8 mouse cellular contexts compared by ENCODE assay signal in the genomic region with DNA sequence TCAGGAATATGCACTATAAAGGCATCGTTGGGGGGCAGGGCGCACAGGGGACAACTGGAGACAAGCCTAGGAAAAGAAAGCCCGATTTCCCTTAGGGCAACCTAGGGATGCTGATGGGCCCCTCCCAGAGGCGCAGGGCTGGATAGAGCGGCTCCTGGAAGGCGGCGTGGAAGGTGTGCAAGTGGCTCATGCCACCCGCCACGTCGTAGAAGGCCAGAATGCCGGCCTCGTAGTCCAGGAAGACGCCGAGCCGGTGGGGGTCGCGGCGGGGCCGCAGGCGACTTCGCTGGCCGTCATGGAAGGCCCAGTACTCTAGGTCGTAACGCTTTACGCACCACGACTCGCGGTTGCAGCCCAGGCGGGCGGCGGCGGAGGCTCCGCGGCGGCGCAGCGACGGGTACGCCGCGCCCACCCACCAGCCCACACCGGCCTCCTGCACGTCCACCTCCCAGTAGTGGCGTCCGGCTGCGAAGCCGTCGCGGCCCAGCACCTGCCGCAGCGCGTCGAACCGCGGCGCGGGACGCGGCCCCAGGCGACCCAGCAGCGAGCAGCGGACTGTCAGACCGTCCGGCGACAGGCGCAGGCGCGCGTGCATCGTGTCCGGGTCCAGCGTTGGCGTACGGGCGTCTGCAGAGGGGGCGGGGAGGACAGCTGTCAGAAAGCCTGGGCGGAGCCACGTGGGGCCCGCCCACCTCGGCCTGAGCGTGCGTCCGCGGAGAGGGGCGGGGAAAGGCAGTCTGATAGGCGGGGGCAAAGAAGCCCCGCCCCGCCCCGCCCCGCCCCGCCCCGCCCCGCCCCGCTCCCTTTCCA. TPM values are rescaled to one million over a fixed set of nuclear protein-coding genes. Genes with fewer than 3 reads are reported as not detected.
DNase-seq lines count a peak whose midpoint lies in the region; ATAC-seq lines count a peak whose summit lies in the region.

No protein-coding gene starts in this region.

- peak; percentile 93 for ATAC-seq in megakaryocyte progenitor cell, adult 5-6 weeks (replicated peaks; ENCODE audit: poor library complexity)

- DNase-seq in adrenal gland, adult 18-20 months (ENCODE audit: low spot score in 2 of 2): peak; percentile 97
- DNase-seq in embryo, embryonic 10.5 days (ENCODE audit: low spot score): peak; percentile 96
- DNase-seq in gastrocnemius, postnatal 10 days: peak; percentile 96
- DNase-seq in induced T-regulatory cell, adult 2 months (ENCODE audit: low read depth): peak; percentile 95
- peak; percentile 83 to 93 for DNase-seq in left cerebral cortex, adult 9 months (ENCODE audit: low spot score in 2 of 2)
- DNase-seq in right cerebral cortex, postnatal 10 days (ENCODE audit: low spot score in 2 of 2): peak; percentile 97
- peak; percentile 97 for DNase-seq in urinary bladder, postnatal 14 days (ENCODE audit: low spot score)

RNA-seq across cellular contexts. Expression of gene Nans, which starts 18.0 kb away (rescaled TPM):
- total RNA-seq in adrenal gland, adult 18-20 months (2021): 10 to 100 TPM; 29.9 to 35.4 TPM
- total RNA-seq in gastrocnemius, postnatal 10 days (2021): 10 to 100 TPM; 34.7 to 38.0 TPM
- total RNA-seq in megakaryocyte progenitor cell, adult 5-6 weeks (2015): 71.5 and 73.9 TPM in 2 replicates
- total RNA-seq in megakaryocyte progenitor cell, adult 5-6 weeks (2017): 83.3 and 84.5 TPM in 2 replicates

RNA-seq across cellular contexts. Expression of gene Trim14, which starts 28.9 kb away (rescaled TPM):
- 1 to 10 TPM; 4.7 to 5.0 TPM for total RNA-seq in adrenal gland, adult 18-20 months (2021)
- under 1 TPM; 0.63 to 0.93 TPM for total RNA-seq in gastrocnemius, postnatal 10 days (2021)
- 11.5 and 11.7 TPM in 2 replicates for total RNA-seq in megakaryocyte progenitor cell, adult 5-6 weeks (2015)
- total RNA-seq in megakaryocyte progenitor cell, adult 5-6 weeks (2017): 16.5 and 25.2 TPM in 2 replicates

RNA-seq across cellular contexts. Expression of gene Anp32b, which starts 56.3 kb away (rescaled TPM):
- 100 to 1,000 TPM in 1 of 2 experiments, 10 to 100 TPM in 1; 90.3 to 111 TPM for total RNA-seq in adrenal gland, adult 18-20 months (2021)
- total RNA-seq in gastrocnemius, postnatal 10 days (2021): 100 to 1,000 TPM in 1 of 2 experiments, 10 to 100 TPM in 1; 98.5 to 102 TPM
- total RNA-seq in megakaryocyte progenitor cell, adult 5-6 weeks (2015): 743 and 817 TPM in 2 replicates
- total RNA-seq in megakaryocyte progenitor cell, adult 5-6 weeks (2017): 148 and 191 TPM in 2 replicates

Comparison
In these comparisons a context has a peak if more than half of its experiments do, and no peak if none do; other contexts are left out.
1. Peak in every context shown above with its lines: DNase-seq and ATAC-seq.